Mouse (Mus musculus): Measurements from ENCODE around the gene Ap1b1. TPM values are rescaled to one million over a fixed set of nuclear protein-coding genes. Genes with fewer than 3 reads are reported as not detected.
A peak's percentile ranks its signal among the peaks of the same experiment; 100 is the strongest.

Gene Ap1b1
- polyA plus RNA-seq, 1 experiment from 2014 or later: 65.3 TPM

DNA sequence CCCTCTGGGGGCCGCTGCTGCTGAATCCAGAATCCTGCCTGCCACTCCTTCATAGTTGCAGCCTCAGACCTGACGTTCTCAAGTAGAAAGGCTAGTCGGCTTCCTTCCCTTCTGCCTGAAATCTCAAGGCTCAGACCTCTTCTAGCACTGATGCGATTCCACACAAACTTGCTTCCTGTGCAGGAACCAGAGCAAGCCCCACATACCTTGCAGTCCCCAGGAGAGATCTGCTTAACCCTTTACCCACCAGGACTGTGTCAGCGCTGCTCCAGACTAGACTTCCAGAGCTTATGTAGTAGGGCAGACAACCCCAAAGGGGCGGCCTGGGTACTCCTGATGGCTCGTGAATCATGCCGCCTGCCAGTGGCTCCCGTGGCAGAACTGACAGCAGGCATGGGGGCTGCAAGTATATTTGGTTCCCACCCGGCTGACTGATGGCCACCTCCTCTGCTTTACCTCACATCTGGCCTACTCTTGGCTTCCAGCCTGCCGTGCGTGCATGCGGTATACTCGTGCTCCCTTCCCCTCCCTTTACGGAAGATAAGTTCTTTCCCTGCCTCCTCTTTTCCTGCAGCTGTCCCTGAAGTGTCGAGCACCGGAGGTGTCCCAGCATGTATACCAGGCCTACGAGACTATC is 54.6 kb downstream of the Ap1b1 start:
- WGBS: 54% methylated on average over 18 of the region's 18 CpGs
- Histone ChIP-seq H3K4me1 (0 out of 2 replicates have a peak, but pooled peaks cover 3% of the 10 kb centered on the region), H3K9me3 (replicated peaks) (no peaks in the 10 kb centered on the region), H3K9ac (no peak overlapping the region), H3K36me3 (peaks cover 66% of the 10 kb centered on the region), H3K4me2 (no peak overlapping the region), H3K27ac (peak overlapping the region; percentile 14; the same call in 1 of the 2 replicates), H3K27me3 (no peaks in the 10 kb centered on the region), H3K4me3 (replicated peaks) (no peak overlapping the region)
- ATAC-seq (replicated peaks; ENCODE audit: low FRiP score): no peak

DNA sequence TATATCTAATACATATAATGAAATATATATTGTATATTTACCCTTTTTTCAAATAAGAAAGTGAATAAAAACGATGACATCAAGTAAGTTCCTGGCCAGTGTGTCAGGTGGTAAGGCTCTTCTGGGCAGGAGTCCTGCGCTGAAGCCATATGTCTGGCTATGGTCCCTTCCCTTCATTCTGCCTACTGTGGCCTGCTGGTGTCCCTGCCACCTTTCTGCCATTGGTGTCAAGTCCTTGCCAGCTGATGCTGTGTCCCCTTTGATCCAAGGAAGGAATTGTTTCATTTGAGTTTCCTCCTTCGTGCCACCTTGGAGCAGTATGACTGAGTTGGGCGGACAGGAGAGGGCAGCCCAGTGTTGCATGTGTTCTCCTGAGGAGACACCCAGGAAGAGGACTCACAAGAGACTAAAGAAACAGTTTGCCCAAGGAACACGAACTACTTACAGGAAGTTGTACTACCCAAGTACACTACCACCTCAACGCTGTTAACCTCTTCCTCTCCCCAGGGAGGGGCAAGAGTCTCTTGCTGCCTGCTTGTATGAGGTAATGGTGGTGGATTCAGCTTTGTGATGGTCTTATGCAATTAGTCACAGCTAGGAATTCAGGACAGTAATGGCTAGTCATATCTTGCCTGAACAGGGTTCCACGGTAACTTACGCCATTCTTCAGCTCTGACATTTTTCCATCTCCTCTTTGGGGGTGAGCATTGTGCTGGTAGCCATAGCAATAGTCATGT is 56.2 kb downstream of the Ap1b1 start:
- peaks cover 51% of the 10 kb centered on the region for H3K36me3 ChIP-seq
- WGBS: 90% methylated on average over 8 of the region's 8 CpGs
- no peak overlapping the region for H3K9ac ChIP-seq
- no peaks in the 10 kb centered on the region for H3K9me3 ChIP-seq (replicated peaks)
- no peaks in the 10 kb centered on the region for H3K27me3 ChIP-seq
- H3K4me1 ChIP-seq: 0 out of 2 replicates have a peak, but pooled peaks cover 3% of the 10 kb centered on the region
- no peak for ATAC-seq (replicated peaks; ENCODE audit: low FRiP score)
- no peak overlapping the region for H3K4me3 ChIP-seq (replicated peaks)
- no peak overlapping the region for H3K4me2 ChIP-seq
- no peak overlapping the region for H3K27ac ChIP-seq

DNA sequence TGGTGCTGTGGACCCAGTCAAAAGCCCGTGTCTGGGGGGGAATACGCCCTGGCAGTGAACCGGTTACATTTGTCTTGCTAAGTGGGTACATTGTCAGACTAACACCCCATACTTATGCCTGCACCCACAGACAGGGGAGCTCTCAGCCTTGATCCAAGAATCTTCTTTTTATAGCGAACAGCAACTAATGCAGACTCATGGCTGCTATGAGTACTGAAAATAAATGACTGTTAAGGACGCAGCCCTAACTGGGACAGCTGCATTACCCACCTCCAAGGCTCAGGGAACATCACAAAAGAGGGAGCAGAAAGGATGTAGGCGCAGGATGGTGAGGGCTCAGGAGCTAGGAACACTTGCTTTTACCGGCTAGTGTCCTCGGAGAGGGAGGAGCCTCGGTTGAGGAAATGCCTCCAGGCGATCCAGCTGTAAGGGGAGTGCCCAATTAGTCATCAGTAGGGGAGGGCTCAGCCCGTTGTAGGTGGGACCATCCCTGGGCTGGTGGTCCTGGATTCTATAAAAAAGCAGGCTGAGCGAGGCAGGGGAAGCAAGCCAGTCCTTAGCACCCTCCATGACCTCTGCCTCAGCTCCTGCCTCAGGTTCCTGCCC is 59.8 kb downstream of the Ap1b1 start:
- WGBS: 48% methylated on average over 12 of the region's 12 CpGs
- ATAC-seq (replicated peaks; ENCODE audit: low FRiP score): no peak
- no peaks in the 10 kb centered on the region for H3K27me3 ChIP-seq
- H3K9me3 ChIP-seq (replicated peaks): no peaks in the 10 kb centered on the region
- peaks cover 16% of the 10 kb centered on the region for H3K36me3 ChIP-seq
- H3K27ac ChIP-seq: no peak overlapping the region
- H3K4me3 ChIP-seq (replicated peaks): no peak overlapping the region
- H3K4me2 ChIP-seq: no peak overlapping the region
- H3K9ac ChIP-seq: no peak overlapping the region
- H3K4me1 ChIP-seq: 0 out of 2 replicates have a peak, but pooled peaks cover 4% of the 10 kb centered on the region

DNA sequence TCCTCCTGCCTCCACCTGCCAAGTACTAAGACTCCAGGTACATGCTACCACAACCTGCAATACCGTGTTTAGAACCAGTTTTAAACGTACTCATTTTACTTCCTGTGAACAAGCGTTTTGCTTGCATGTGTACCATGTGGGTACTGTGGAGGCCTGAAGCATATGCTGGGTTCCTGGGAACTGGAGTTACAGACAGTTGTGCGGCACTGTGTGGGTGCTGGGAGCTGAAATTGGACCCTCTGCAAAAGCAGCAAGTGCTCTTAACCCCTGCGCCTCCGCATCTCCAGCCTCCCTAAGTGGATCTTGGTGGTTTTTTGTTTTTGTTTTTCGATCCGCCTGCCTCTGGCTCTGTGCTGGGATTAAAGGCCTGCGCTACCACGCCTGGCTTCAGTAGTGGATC is 65.0 kb downstream of the Ap1b1 start:
- H3K9ac ChIP-seq: no peak overlapping the region
- no peak for ATAC-seq (replicated peaks; ENCODE audit: low FRiP score)
- 61% methylated on average over 10 of the region's 10 CpGs for WGBS
- H3K27ac ChIP-seq: no peak overlapping the region
- no peak overlapping the region for H3K4me2 ChIP-seq
- peaks cover 17% of the 10 kb centered on the region for H3K4me1 ChIP-seq
- H3K4me3 ChIP-seq (replicated peaks): no peak overlapping the region
- H3K9me3 ChIP-seq (replicated peaks): no peaks in the 10 kb centered on the region
- H3K27me3 ChIP-seq: peaks cover 14% of the 10 kb centered on the region
- no peaks in the 10 kb centered on the region for H3K36me3 ChIP-seq

DNA sequence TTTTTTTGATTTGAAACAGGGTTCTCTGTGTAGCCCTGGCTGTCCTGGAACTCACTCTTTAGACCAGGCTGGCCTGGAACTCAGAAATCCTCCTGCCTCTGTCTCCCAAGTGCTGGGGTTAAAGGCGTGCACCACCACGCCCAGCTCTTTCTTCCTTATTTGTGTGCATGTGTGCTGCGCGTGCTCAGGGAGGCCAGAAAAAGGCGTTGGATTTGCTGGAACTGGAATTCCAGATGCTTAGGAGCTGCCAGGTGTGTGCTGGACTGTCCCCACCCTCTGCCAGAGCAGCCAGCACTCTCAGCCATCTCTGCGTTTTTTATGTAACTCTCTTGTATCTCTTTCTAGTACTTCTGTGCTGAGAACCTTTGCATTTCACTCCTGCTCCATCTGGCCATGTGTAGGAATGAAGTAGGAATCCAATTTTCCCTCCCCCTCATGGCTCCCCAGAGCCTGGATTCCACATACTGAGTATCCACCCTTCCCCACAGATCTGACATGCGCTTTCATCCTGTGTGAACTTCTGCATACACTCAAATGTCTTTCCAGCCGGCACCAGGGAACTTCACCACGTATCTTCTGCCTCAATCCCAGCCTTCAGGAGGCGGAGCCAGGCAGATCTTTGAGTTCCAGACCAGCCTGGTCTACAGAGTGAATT is 65.7 kb downstream of the Ap1b1 start:
- WGBS: 75% methylated on average over 10 of the region's 10 CpGs
- H3K36me3 ChIP-seq: no peaks in the 10 kb centered on the region
- no peak overlapping the region for H3K9ac ChIP-seq
- no peak overlapping the region for H3K4me2 ChIP-seq
- no peak overlapping the region for H3K4me3 ChIP-seq (replicated peaks)
- H3K4me1 ChIP-seq: peaks cover 24% of the 10 kb centered on the region
- H3K27me3 ChIP-seq: peaks cover 21% of the 10 kb centered on the region
- H3K9me3 ChIP-seq (replicated peaks): no peaks in the 10 kb centered on the region
- no peak for ATAC-seq (replicated peaks; ENCODE audit: low FRiP score)
- no peak overlapping the region for H3K27ac ChIP-seq

DNA sequence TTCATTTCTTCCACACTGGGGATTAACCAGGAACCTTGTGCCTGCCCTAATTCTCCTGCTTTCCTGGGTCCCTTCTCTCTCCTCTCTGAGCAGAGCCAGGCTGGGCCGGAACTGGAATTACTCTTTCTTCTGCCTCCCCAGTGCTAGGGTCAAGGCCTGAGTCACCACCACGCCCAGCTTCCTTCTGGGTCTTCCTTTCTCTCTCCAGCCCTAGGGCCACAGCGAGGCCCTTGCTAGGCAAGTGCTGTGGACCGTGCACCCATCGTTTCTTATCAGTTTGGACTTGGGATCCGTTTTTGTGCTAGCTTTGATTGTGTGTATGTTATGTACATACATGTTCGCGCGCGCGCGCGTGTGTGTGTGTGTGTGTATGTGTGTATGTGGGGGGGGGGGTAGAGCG is 67.5 kb downstream of the Ap1b1 start:
- Histone ChIP-seq H3K27ac (no peak overlapping the region), H3K9ac (no peak overlapping the region), H3K4me3 (replicated peaks) (no peak overlapping the region), H3K4me1 (peaks cover 40% of the 10 kb centered on the region), H3K27me3 (peaks cover 38% of the 10 kb centered on the region), H3K9me3 (replicated peaks) (no peaks in the 10 kb centered on the region), H3K36me3 (no peaks in the 10 kb centered on the region), H3K4me2 (no peak overlapping the region)
- no peak for ATAC-seq (replicated peaks; ENCODE audit: low FRiP score)
- WGBS: 85% methylated on average over 14 of the region's 14 CpGs

DNA sequence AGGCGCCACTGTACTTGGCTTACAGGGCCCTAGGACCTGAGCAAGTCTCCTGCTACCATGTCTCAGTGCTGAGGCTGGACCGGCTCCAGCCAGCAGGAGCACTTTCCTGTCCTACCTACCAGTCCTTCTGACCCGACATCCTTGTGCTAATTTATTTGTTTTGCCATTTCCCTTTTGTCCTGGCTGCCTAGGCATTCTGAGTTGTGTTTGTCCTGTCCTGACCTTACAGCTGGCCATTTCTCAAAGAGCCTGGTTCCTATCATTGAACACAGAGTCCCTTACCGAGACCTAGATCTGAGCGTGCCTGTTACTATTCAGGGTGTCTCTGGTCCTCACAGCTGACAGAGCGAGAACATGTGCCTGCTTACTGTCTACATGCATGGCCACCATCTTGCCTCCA is 68.2 kb downstream of the Ap1b1 start:
- 57% methylated on average over 6 of the region's 6 CpGs for WGBS
- peaks cover 46% of the 10 kb centered on the region for H3K27me3 ChIP-seq
- H3K9me3 ChIP-seq (replicated peaks): no peaks in the 10 kb centered on the region
- ATAC-seq (replicated peaks; ENCODE audit: low FRiP score): no peak
- H3K4me1 ChIP-seq: peaks cover 47% of the 10 kb centered on the region
- H3K36me3 ChIP-seq: no peaks in the 10 kb centered on the region
- no peak overlapping the region for H3K9ac ChIP-seq
- no peak overlapping the region for H3K27ac ChIP-seq
- H3K4me2 ChIP-seq: no peak overlapping the region
- H3K4me3 ChIP-seq (replicated peaks): no peak overlapping the region

DNA sequence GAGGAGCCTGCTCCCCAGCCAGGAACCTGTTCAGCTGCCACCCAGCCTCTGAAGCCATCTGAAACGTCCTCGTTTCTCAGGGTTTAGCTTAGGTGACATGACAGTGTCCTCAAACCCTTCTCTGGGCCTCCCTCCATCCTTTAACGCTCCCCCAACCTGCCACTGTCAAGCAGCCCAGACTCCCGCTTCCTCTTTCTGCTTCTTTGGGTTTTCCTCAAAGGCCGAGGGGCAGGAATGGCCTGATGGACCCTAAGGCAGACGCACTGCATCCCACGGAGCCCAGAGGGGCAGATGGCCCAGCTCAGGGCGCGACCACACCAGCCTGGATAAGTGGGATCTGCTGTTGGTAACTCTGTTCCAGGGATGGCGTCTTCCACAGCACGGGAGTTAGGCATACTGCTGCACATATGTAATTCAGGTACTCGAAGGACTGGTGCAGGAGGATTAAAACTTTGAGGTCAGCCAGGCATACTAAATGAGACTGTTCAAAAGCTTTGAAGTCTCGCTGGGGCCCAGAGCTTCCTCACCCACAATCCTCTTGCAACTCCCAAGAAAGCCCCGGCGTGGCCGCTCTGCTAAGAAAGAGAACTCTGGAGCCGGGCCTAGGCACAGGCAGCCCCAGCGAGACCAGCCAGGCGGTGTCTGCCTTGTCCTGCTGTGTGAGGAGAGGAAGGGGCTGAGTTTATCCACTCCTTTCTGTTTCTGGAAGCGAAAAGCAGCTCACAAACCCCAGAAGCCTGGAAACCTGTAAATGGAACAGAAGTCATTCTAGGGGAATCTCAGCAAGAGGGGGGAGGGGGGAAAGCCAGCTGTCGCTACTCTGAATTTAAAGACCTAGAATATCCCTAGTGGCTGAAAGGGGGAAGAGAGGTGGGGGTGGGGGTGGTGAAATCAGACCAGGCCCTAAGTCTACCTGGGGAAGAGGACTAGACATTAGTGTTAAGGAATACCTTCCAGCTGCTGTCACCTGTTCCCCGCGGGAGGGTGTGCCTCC is 69.6 kb downstream of the Ap1b1 start:
- Histone ChIP-seq H3K4me1 (peaks cover 51% of the 10 kb centered on the region), H3K9me3 (replicated peaks) (no peaks in the 10 kb centered on the region), H3K9ac (no peak overlapping the region), H3K4me3 (replicated peaks) (no peak overlapping the region), H3K4me2 (0 out of 2 replicates have a peak overlapping the region, but pooled peaks have one; percentile 10), H3K27me3 (peaks cover 59% of the 10 kb centered on the region), H3K27ac (no peak overlapping the region; the same call in 1 of the 2 replicates), H3K36me3 (0 out of 2 replicates have a peak, but pooled peaks cover 3% of the 10 kb centered on the region)
- ATAC-seq (replicated peaks; ENCODE audit: low FRiP score): no peak
- WGBS: 32% methylated on average over 23 of the region's 23 CpGs

DNA sequence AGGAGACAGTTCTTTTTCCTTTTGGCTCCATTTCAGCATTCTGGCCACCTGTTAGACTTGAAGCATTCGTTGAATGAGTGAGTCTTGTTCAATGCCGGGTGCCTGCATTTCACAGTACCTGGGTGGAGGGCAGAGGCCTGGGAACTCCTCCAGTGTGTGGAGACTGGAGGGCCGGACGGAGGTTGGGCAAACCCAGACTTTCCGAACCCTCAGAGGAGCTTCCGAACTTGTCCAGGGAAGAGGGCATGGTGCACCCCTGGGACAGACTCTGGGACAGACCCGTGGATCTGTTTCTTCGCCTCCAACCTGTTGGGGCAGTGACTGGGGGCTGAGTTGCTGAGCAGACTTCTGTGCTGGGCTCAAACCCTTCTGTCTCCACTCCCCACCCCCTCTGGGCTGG is 70.4 kb downstream of the Ap1b1 start:
- no peak overlapping the region for H3K9ac ChIP-seq
- peaks cover 68% of the 10 kb centered on the region for H3K27me3 ChIP-seq
- no peak for ATAC-seq (replicated peaks; ENCODE audit: low FRiP score)

DNA sequence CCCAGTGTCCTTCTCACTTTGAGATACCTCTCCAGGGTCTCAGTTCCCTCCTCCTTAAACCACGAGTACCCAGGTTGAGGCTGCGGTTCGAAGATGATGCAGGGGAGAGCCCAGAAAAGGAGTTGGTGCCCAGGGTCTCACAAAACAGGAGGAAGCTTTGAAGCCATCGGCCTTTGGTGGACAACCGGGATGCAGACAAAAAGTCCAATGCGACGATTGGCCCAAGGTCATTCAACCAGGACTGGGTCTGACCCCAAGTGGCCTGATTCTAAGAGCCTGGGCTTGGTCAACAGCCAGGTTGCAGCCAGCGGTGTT is 70.9 kb downstream of the Ap1b1 start:
- peaks cover 64% of the 10 kb centered on the region for H3K4me1 ChIP-seq
- H3K9me3 ChIP-seq (replicated peaks): no peaks in the 10 kb centered on the region
- H3K27me3 ChIP-seq: peaks cover 72% of the 10 kb centered on the region
- WGBS: 19% methylated on average over 8 of the region's 8 CpGs
- H3K9ac ChIP-seq: peak overlapping the region; percentile 58; the same call in 1 of the 2 replicates
- no peak overlapping the region for H3K27ac ChIP-seq
- H3K4me3 ChIP-seq (replicated peaks): peak overlapping the region; percentile 56
- H3K36me3 ChIP-seq: 0 out of 2 replicates have a peak, but pooled peaks cover 3% of the 10 kb centered on the region
- peak overlapping the region; percentile 98 for H3K4me2 ChIP-seq
- no peak for ATAC-seq (replicated peaks; ENCODE audit: low FRiP score)

More for the DNA sequence above, 70.4 kb downstream of the Ap1b1 start:
- H3K36me3 ChIP-seq: 0 out of 2 replicates have a peak, but pooled peaks cover 3% of the 10 kb centered on the region
- H3K4me1 ChIP-seq: peaks cover 60% of the 10 kb centered on the region
- H3K9me3 ChIP-seq (replicated peaks): no peaks in the 10 kb centered on the region
- WGBS: 54% methylated on average over 8 of the region's 8 CpGs
- peak overlapping the region; percentile 56; the same call in 1 of the 2 replicates for H3K4me3 ChIP-seq (replicated peaks)
- H3K4me2 ChIP-seq: peak overlapping the region; percentile 98
- no peak overlapping the region for H3K27ac ChIP-seq

All from kidney, embryonic 15.5 days (tissue).